ENCODE assay signal across 7 mouse cellular contexts in genomic region chr1:80340436-80341376, GRCm38 (mm10). TPM values are rescaled to one million over a fixed set of nuclear protein-coding genes. Genes with fewer than 3 reads are reported as not detected.
DNase-seq lines count a peak whose midpoint lies in the region; ATAC-seq and TF ChIP-seq lines count a peak whose summit lies in the region.

Gene Cul3 (minus strand): TSS chr1:80340480.

- no peaks in the 10 kb centered on the region for H3K9me3 ChIP-seq in embryonic facial prominence, embryonic 10.5 days
- H3K9me3 ChIP-seq in intestine, postnatal 0 days (ENCODE audit: control insufficient read depth), result no peaks in the 10 kb centered on the region
- H3K9me3 ChIP-seq in midbrain, embryonic 12.5 days, result no peaks in the 10 kb centered on the region

- DNase-seq in adrenal gland, postnatal 10 days, result peak; percentile 97
- peak; percentile 99 for DNase-seq in embryonic facial prominence, embryonic 10.5 days (ENCODE audit: low spot score)
- DNase-seq in gonadal fat pad, adult 2 months (ENCODE audit: low read depth), result peak; percentile 41
- peak; percentile 100 for DNase-seq in left cerebral cortex, postnatal 4 days

- H3K9ac ChIP-seq in intestine, postnatal 0 days (ENCODE audit: low read depth, low read length), result peak within 1 kb of the TSS; percentile 97
- H3K9ac ChIP-seq in midbrain, embryonic 12.5 days (replicated peaks), result peak within 1 kb of the TSS; percentile 99

- intact Hi-C loops in left cerebral cortex, postnatal 4 days (cut with DNase I), result no loop called here

- peaks cover 26% of the 10 kb centered on the region for H3K4me1 ChIP-seq in embryonic facial prominence, embryonic 10.5 days
- H3K4me1 ChIP-seq in intestine, postnatal 0 days (replicated peaks; ENCODE audit: control insufficient read depth, insufficient read depth, low read length), result no peaks in the 10 kb centered on the region; the same call in none of the 2 replicates
- peaks cover 20% of the 10 kb centered on the region for H3K4me1 ChIP-seq in midbrain, embryonic 12.5 days
- H3K4me1 ChIP-seq in small intestine, adult 2 months (ENCODE audit: control insufficient read depth, insufficient read depth, insufficient read length, low read length), result peaks cover 4% of the 10 kb centered on the region

- ATAC-seq in intestine, postnatal 0 days, result peak; percentile 91
- ATAC-seq in midbrain, embryonic 12.5 days (ENCODE audit: low FRiP score, low read depth), result peak; percentile 97

- TF ChIP-seq CTCF in intestine, postnatal 0 days (IDR thresholded peaks at IDR 0.05; ENCODE audit: low read depth), result no peak
- no peak for TF ChIP-seq CTCF in small intestine, adult 2 months (IDR thresholded peaks at IDR 0.05; ENCODE audit: extremely low read depth, insufficient read length, insufficient replicate concordance, low read depth, low read length)

- no peaks in the 10 kb centered on the region for H3K27me3 ChIP-seq in embryonic facial prominence, embryonic 10.5 days (replicated peaks; ENCODE audit: low read depth, poor library complexity, severe bottlenecking)
- H3K27me3 ChIP-seq in intestine, postnatal 0 days (replicated peaks; ENCODE audit: control insufficient read depth, insufficient read depth, low read length), result no peaks in the 10 kb centered on the region
- H3K27me3 ChIP-seq in midbrain, embryonic 12.5 days, result no peaks in the 10 kb centered on the region
- no peaks in the 10 kb centered on the region for H3K27me3 ChIP-seq in small intestine, adult 2 months (ENCODE audit: control insufficient read depth, insufficient read depth, low read length)

- peak; percentile 85 for TF ChIP-seq POLR2A in small intestine, adult 2 months (IDR thresholded peaks at IDR 0.05; ENCODE audit: low read depth, low read length)

- 6% methylated on average over 77 of the region's 85 CpGs for WGBS in embryonic facial prominence, embryonic 10.5 days
- WGBS in intestine, postnatal 0 days, result under 1% methylated on average over 72 of the region's 85 CpGs
- WGBS in midbrain, embryonic 12.5 days, result 1% methylated on average over 48 of the region's 85 CpGs
- under 1% methylated on average over 78 of the region's 85 CpGs for WGBS in small intestine, adult 2 months

- H3K36me3 ChIP-seq in embryonic facial prominence, embryonic 10.5 days (replicated peaks), result peaks cover 5% of the 10 kb centered on the region; the same call in 1 of the 2 replicates
- no peaks in the 10 kb centered on the region for H3K36me3 ChIP-seq in intestine, postnatal 0 days (ENCODE audit: control insufficient read depth, insufficient read depth)
- H3K36me3 ChIP-seq in midbrain, embryonic 12.5 days, result no peaks in the 10 kb centered on the region
- H3K36me3 ChIP-seq in small intestine, adult 2 months (ENCODE audit: control insufficient read depth, insufficient read depth, low read length), result no peaks in the 10 kb centered on the region

- H3K4me3 ChIP-seq in embryonic facial prominence, embryonic 10.5 days, result peak within 1 kb of the TSS; percentile 90
- H3K4me3 ChIP-seq in intestine, postnatal 0 days (ENCODE audit: low read depth, low read length), result peak within 1 kb of the TSS; percentile 96
- H3K4me3 ChIP-seq in midbrain, embryonic 12.5 days, result peak within 1 kb of the TSS; percentile 98
- peak within 1 kb of the TSS; percentile 98 for H3K4me3 ChIP-seq in small intestine, adult 2 months (ENCODE audit: low read depth, low read length)

- peak within 1 kb of the TSS; percentile 67 for H3K4me2 ChIP-seq in intestine, postnatal 0 days (replicated peaks; ENCODE audit: low read depth)
- peak within 1 kb of the TSS; percentile 93 for H3K4me2 ChIP-seq in midbrain, embryonic 12.5 days (replicated peaks)

- H3K27ac ChIP-seq in embryonic facial prominence, embryonic 10.5 days (replicated peaks), result peak within 1 kb of the TSS; percentile 97
- H3K27ac ChIP-seq in intestine, postnatal 0 days (ENCODE audit: low read depth, low read length), result peak within 1 kb of the TSS; percentile 99
- H3K27ac ChIP-seq in midbrain, embryonic 12.5 days (replicated peaks), result peak within 1 kb of the TSS; percentile 98
- peak within 1 kb of the TSS; percentile 86 for H3K27ac ChIP-seq in small intestine, adult 2 months (ENCODE audit: insufficient read depth, low read depth, low read length)

RNA-seq across cellular contexts. Expression of gene Cul3, which starts in this region (rescaled TPM):
- total RNA-seq in adrenal gland, postnatal 10 days (2021), result 100 to 1,000 TPM; 114 to 118 TPM
- 33.1 and 37.5 TPM in 2 replicates for polyA plus RNA-seq in embryonic facial prominence, embryonic 10.5 days (2016; fragmentation: Nextera tagmentation; extraction: Ambion mirVana)
- 14.9 and 18.9 TPM in 2 replicates for polyA plus RNA-seq in gonadal fat pad, adult 2 months (2012; rRNA removed)
- 31.8 and 37.6 TPM in 2 replicates for polyA plus RNA-seq in intestine, postnatal 0 days (2015; fragmentation: Nextera tagmentation; extraction: Ambion mirVana)
- 100 to 1,000 TPM; 139 to 153 TPM for total RNA-seq in left cerebral cortex, postnatal 4 days (2021)
- 25.7 and 30.7 TPM in 2 replicates for polyA plus RNA-seq in midbrain, embryonic 12.5 days (2016; fragmentation: Nextera tagmentation; extraction: Ambion mirVana)
- 1.3 and 4.5 TPM in 2 replicates for polyA plus RNA-seq in small intestine, adult 2 months (2012; rRNA removed)

Comparison
In these comparisons a context has a peak if more than half of its experiments do, and no peak if none do; other contexts are left out.
1. Peak in every context shown above with its lines: DNase-seq, ATAC-seq, H3K4me3 ChIP-seq and H3K27ac ChIP-seq.
2. DNase-seq: peak in every context shown above with its lines; median percentile 100 in left cerebral cortex, postnatal 4 days; 99 in embryonic facial prominence, embryonic 10.5 days; 97 in adrenal gland, postnatal 10 days; 41 in gonadal fat pad, adult 2 months.